Mouse (Mus musculus) brain, adult 2 months (tissue): ENCODE data around the gene Ccdc62.

ENCODE experiments used
- DNase-seq: peaks from one replicate; pipeline ENCODE4 v3.0.0; 2011; ENCODE audit warnings: low read depth, low spot score

Ccdc62 gene

GRCm38 (mm10) chr5:123930508-123930989, at the start of gene Ccdc62:
Ccdc62 (plus strand) TSS chr5:123930679.
- peak; percentile 98 for DNase-seq

GRCm38 (mm10) chr5:123880778-123881177, 49.7 kb upstream of the Ccdc62 start:
- DNase-seq: no peak

- peak; percentile 37 for DNase-seq
Measured at GRCm38 (mm10) chr5:123883891-123884290, 46.6 kb upstream of the Ccdc62 start.

- no peak for DNase-seq
Measured at GRCm38 (mm10) chr5:123884332-123884731, 46.1 kb upstream of the Ccdc62 start.

GRCm38 (mm10) chr5:123886365-123886764, 44.1 kb upstream of the Ccdc62 start:
- DNase-seq: no peak

GRCm38 (mm10) chr5:123890312-123890711, 40.2 kb upstream of the Ccdc62 start:
- DNase-seq: no peak

- DNase-seq: no peak
Measured at GRCm38 (mm10) chr5:123890987-123891386, 39.5 kb upstream of the Ccdc62 start.

GRCm38 (mm10) chr5:123891669-123892068, 38.8 kb upstream of the Ccdc62 start:
- DNase-seq: peak; percentile 43

GRCm38 (mm10) chr5:123893520-123893919, 37.0 kb upstream of the Ccdc62 start:
- no peak for DNase-seq

GRCm38 (mm10) chr5:123896395-123896794, 34.1 kb upstream of the Ccdc62 start:
- no peak for DNase-seq

- peak; percentile 55 for DNase-seq
Measured at GRCm38 (mm10) chr5:123897352-123897751, 33.1 kb upstream of the Ccdc62 start.

- DNase-seq: no peak
Measured at GRCm38 (mm10) chr5:123904059-123904672, 26.3 kb upstream of the Ccdc62 start.

- no peak for DNase-seq
Measured at GRCm38 (mm10) chr5:123906146-123906975, 24.1 kb upstream of the Ccdc62 start.

- DNase-seq: peak; percentile 98
Measured at GRCm38 (mm10) chr5:123906976-123907630, 23.4 kb upstream of the Ccdc62 start, which contains the start of gene Denr. Denr (plus strand) TSS chr5:123907175.

- DNase-seq: no peak
Measured at GRCm38 (mm10) chr5:123907631-123907977, 22.9 kb upstream of the Ccdc62 start.

GRCm38 (mm10) chr5:123914852-123915251, 15.6 kb upstream of the Ccdc62 start:
- no peak for DNase-seq

GRCm38 (mm10) chr5:123922112-123922511, 8.4 kb upstream of the Ccdc62 start:
- DNase-seq: no peak

GRCm38 (mm10) chr5:123927118-123927517, 3.4 kb upstream of the Ccdc62 start, which contains the start of gene Gm43518:
Gm43518 (plus strand) TSS chr5:123927418.
- DNase-seq: no peak

GRCm38 (mm10) chr5:123931131-123931530, 652 bp downstream of the Ccdc62 start:
- no peak for DNase-seq

- no peak for DNase-seq
Measured at GRCm38 (mm10) chr5:123932927-123933326, 2.4 kb downstream of the Ccdc62 start.

- DNase-seq: no peak
Measured at GRCm38 (mm10) chr5:123933556-123933955, 3.1 kb downstream of the Ccdc62 start.

- peak; percentile 34 for DNase-seq
Measured at GRCm38 (mm10) chr5:123933957-123934591, 3.6 kb downstream of the Ccdc62 start.
